Mouse (Mus musculus): ENCODE data around the gene Hist1h2ak. TPM values are rescaled to one million over a fixed set of nuclear protein-coding genes. Genes with fewer than 3 reads are reported as not detected.

The Hist1h2ak gene
- total and polyA plus RNA-seq, 3 experiments = 0.62 to 4.2 (median 1.3) TPM

DNA sequence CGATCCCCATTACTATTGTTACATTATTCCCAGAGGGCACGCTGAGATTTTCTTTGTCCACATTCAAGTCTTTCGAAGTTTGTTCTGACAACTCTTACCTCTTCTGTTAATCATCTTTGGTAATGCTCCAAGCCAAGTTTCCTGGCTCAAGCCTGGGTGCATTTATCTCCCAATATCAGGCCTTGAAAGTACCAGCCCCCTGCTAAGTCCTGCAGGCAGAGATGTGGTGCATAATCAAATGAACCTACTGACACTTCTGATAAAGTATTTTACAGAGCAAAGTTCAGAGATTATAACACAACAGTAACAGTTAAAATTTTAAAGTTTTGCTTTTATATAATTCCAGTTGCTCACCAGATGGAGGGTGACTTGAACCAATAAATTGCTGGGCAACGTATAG, 41.9 kb downstream of the Hist1h2ak start:
- WGBS = 43% methylated on average over 4 of the region's 4 CpGs
- DNase-seq = no peak
- H3K4me3 ChIP-seq = peak overlapping the region; percentile 74; the same call in 1 of the 2 replicates
- no peak overlapping the region for H3K9ac ChIP-seq (ENCODE audit: low read depth, low read length)
- no peak overlapping the region for H3K27ac ChIP-seq
- no peaks in the 10 kb centered on the region for H3K36me3 ChIP-seq (ENCODE audit: control insufficient read depth, insufficient read depth, low read length)
- no peaks in the 10 kb centered on the region for H3K79me2 ChIP-seq (replicated peaks; ENCODE audit: control insufficient read depth, insufficient read depth, low read length)
- intact Hi-C loops (cut with DNase I) = loop anchor here (1.0 to 10.0 kb wide), 8 partner anchors 23 to 1983 kb away; partner anchors contain the start of genes Hist1h1t, Hist1h4c and Hist1h4d
- TF ChIP-seq EP300 (IDR thresholded peaks at IDR 0.05; ENCODE audit: insufficient read depth, low read depth, low read length) = no peak
- TF ChIP-seq POLR2A (IDR thresholded peaks at IDR 0.05; ENCODE audit: insufficient read depth, low read depth, low read length) = no peak
- TF ChIP-seq CTCF (IDR thresholded peaks at IDR 0.05) = no peak
- no peaks in the 10 kb centered on the region for H3K4me1 ChIP-seq (ENCODE audit: control insufficient read depth, insufficient read depth, low read length)
- no peaks in the 10 kb centered on the region for H3K27me3 ChIP-seq (ENCODE audit: control insufficient read depth, insufficient read depth, low read length)

DNA sequence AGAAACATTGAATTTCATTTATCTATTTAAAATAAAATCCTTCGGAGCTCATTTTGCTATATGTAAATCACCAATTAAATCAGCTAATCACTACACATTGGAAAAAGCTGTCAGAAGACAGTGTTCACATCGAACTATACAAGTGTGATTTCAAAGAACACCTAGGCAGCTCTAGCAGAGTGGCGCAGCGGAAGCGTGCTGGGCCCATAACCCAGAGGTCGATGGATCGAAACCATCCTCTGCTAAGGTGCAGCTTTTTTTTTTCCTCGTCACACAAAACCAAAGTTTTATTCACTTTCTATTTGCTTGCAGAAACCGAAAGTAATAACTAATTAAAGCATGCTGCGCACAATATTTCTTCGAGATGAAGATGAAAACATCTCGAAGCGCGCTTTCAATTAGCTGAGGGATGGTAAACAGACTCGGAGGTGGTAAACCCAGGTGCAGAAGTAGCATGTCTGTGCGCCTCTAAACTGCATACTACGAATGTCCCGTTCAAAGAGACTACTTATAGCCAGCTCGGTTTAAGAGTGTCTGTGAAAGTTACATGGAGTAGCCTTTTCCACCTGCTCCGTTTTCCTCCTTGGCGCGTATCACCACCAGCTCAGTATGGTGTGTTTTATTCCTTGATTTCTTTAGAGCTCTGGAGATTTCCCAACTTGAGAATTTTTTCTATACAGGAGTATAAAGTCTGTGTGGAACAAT, 42.7 kb downstream of the Hist1h2ak start:
- TF ChIP-seq CTCF (IDR thresholded peaks at IDR 0.05) (no peak), EP300 (IDR thresholded peaks at IDR 0.05; ENCODE audit: insufficient read depth, low read depth, low read length) (peak; percentile 76; the same call in 1 of the 2 replicates), POLR2A (IDR thresholded peaks at IDR 0.05; ENCODE audit: insufficient read depth, low read depth, low read length) (no peak)
- peak overlapping the region; percentile 1; the same call in 1 of the 2 replicates for H3K27ac ChIP-seq
- 5% methylated on average over 22 of the region's 22 CpGs for WGBS

DNA sequence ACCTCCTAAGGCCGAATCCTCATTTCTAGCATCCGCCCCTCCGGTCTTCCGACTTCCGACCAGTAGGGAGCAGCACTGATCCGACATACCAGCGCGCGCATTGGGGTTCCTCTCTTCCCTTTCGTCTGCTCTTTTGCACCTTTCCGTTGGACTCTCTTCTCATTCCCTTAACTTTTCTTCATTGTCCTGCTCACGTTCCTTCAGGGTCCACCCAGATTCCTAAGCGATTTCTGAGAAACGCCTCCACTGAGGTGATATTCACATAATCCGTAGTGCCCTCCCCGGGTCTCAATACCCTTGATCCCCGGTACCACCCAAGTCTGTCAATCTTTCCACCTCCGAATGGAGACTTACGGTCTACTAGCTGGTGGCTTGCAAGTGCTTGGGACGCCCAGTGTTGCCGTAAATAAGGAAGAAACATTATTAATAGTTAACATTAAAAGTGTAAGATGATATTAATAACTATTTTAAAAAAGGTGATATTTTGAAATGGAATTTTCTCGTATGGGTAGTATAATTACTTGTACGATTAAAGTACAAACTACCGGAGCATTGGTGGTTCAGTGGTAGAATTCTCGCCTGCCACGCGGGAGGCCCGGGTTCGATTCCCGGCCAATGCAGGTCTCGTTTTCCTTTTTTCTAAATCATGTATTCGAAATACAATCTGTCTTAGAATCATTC, 43.5 kb downstream of the Hist1h2ak start:
- intact Hi-C loops (cut with DNase I) = loop anchor here (2.0 to 10.0 kb wide), 7 partner anchors 205 to 1985 kb away; partner anchors contain the start of genes Hist1h1t, Hist1h4c and Hist1h4d
- no peaks in the 10 kb centered on the region for H3K4me1 ChIP-seq (ENCODE audit: control insufficient read depth, insufficient read depth, low read length)
- H3K4me3 ChIP-seq = peak overlapping the region; percentile 74
- no peaks in the 10 kb centered on the region for H3K36me3 ChIP-seq (ENCODE audit: control insufficient read depth, insufficient read depth, low read length)
- under 1% methylated on average over 32 of the region's 32 CpGs for WGBS
- DNase-seq = peak; percentile 89 to 90
- TF ChIP-seq CTCF (IDR thresholded peaks at IDR 0.05) (peak; percentile 96; the same call in 1 of the 2 replicates), POLR2A (IDR thresholded peaks at IDR 0.05; ENCODE audit: insufficient read depth, low read depth, low read length) (peak; percentile 49), EP300 (IDR thresholded peaks at IDR 0.05; ENCODE audit: insufficient read depth, low read depth, low read length) (0 out of 2 replicates have a peak, but pooled peaks have one; percentile 49)
- peak overlapping the region; percentile 78 for H3K27ac ChIP-seq
- H3K9ac ChIP-seq (ENCODE audit: low read depth, low read length) = peak overlapping the region; percentile 85
- no peaks in the 10 kb centered on the region for H3K79me2 ChIP-seq (replicated peaks; ENCODE audit: control insufficient read depth, insufficient read depth, low read length)
- H3K27me3 ChIP-seq (ENCODE audit: control insufficient read depth, insufficient read depth, low read length) = no peaks in the 10 kb centered on the region

More for the DNA sequence above, 42.7 kb downstream of the Hist1h2ak start:
- Histone ChIP-seq H3K4me3 (peak overlapping the region; percentile 74), H3K4me1 (ENCODE audit: control insufficient read depth, insufficient read depth, low read length) (no peaks in the 10 kb centered on the region), H3K27me3 (ENCODE audit: control insufficient read depth, insufficient read depth, low read length) (no peaks in the 10 kb centered on the region), H3K9ac (ENCODE audit: low read depth, low read length) (peak overlapping the region; percentile 50), H3K79me2 (replicated peaks; ENCODE audit: control insufficient read depth, insufficient read depth, low read length) (no peaks in the 10 kb centered on the region), H3K36me3 (ENCODE audit: control insufficient read depth, insufficient read depth, low read length) (no peaks in the 10 kb centered on the region)
- DNase-seq = peak; percentile 79 to 84
- intact Hi-C loops (cut with DNase I) = loop anchor here (1.0 to 10.0 kb wide), 8 partner anchors 23 to 1984 kb away; partner anchors contain the start of genes Hist1h1t, Hist1h4c and Hist1h4d

DNA sequence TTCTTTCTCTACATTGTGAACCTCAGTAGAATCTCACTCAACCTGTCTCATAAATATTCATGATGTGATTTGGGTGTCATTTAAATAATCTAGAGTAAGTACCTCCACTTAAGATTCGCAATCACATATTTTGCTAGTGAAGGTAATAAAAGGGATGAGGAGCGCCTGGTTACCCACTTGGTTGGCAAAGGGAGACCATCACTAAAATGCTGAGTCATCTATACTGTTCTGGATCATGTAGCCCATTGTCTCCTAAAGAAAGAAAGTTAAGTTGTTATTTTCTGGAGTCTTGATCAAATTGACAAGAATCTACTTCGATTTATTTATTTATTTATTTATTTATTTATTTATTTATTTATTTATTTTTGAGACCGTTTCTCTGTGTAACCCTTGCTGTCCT, 47.0 kb downstream of the Hist1h2ak start:
- intact Hi-C loops (cut with DNase I) = no loop called here
- Histone ChIP-seq H3K4me1 (ENCODE audit: control insufficient read depth, insufficient read depth, low read length) (no peaks in the 10 kb centered on the region), H3K4me3 (no peak overlapping the region), H3K27me3 (ENCODE audit: control insufficient read depth, insufficient read depth, low read length) (no peaks in the 10 kb centered on the region), H3K79me2 (replicated peaks; ENCODE audit: control insufficient read depth, insufficient read depth, low read length) (no peaks in the 10 kb centered on the region), H3K9ac (ENCODE audit: low read depth, low read length) (no peak overlapping the region), H3K36me3 (ENCODE audit: control insufficient read depth, insufficient read depth, low read length) (no peaks in the 10 kb centered on the region), H3K27ac (no peak overlapping the region)
- TF ChIP-seq EP300 (IDR thresholded peaks at IDR 0.05; ENCODE audit: insufficient read depth, low read depth, low read length) = no peak
- TF ChIP-seq CTCF (IDR thresholded peaks at IDR 0.05) = no peak
- no peak for TF ChIP-seq POLR2A (IDR thresholded peaks at IDR 0.05; ENCODE audit: insufficient read depth, low read depth, low read length)
- 64% methylated on average over 4 of the region's 4 CpGs for WGBS
- no peak for DNase-seq

Small RNA genes within 50 kb of the gene (microRNA-seq; reads per million reads assigned to microRNA genes)
- gene Gm44346 (0 reads per million in 2 experiments), gene Gm44357 (0 reads per million in 2 experiments), gene Gm44367 (0 reads per million in 2 experiments), gene Gm44454 (0 reads per million in 2 experiments)

Other genes starting within 250 kb of the Hist1h2ak start
- gene Zkscan8, start 222.7 kb downstream of the Hist1h2ak start, total RNA-seq (2021) = 10 to 100 TPM in 1 of 2 experiments, 1 to 10 TPM in 1; 9.1 to 12.3 TPM
- gene Zkscan8, start 222.7 kb downstream of the Hist1h2ak start, polyA plus RNA-seq (2012; rRNA removed) = 2.8 and 6.3 TPM in 2 replicates
- not detected for gene Olfr1366, start 211.0 kb downstream of the Hist1h2ak start, total RNA-seq (2021)
- gene Olfr1366, start 211.0 kb downstream of the Hist1h2ak start, polyA plus RNA-seq (2012; rRNA removed) = not detected in 2 replicates
- not detected for gene Olfr1535, start 193.9 kb downstream of the Hist1h2ak start, total RNA-seq (2021)
- not detected in 2 replicates for gene Olfr1535, start 193.9 kb downstream of the Hist1h2ak start, polyA plus RNA-seq (2012; rRNA removed)
- gene Olfr1364, start 172.1 kb downstream of the Hist1h2ak start, total RNA-seq (2021) = not detected
- gene Olfr1364, start 172.1 kb downstream of the Hist1h2ak start, polyA plus RNA-seq (2012; rRNA removed) = not detected in 2 replicates
- gene Olfr1362, start 139.8 kb downstream of the Hist1h2ak start, total RNA-seq (2021) = not detected
- gene Olfr1362, start 139.8 kb downstream of the Hist1h2ak start, polyA plus RNA-seq (2012; rRNA removed) = not detected in 2 replicates
- gene Olfr11, start 111.3 kb downstream of the Hist1h2ak start, total RNA-seq (2021) = not detected
- not detected in 2 replicates for gene Olfr11, start 111.3 kb downstream of the Hist1h2ak start, polyA plus RNA-seq (2012; rRNA removed)
- not detected for gene Olfr1361, start 90.4 kb downstream of the Hist1h2ak start, total RNA-seq (2021)
- gene Olfr1361, start 90.4 kb downstream of the Hist1h2ak start, polyA plus RNA-seq (2012; rRNA removed) = not detected in 2 replicates
- not detected for gene Olfr1360, start 76.4 kb downstream of the Hist1h2ak start, total RNA-seq (2021)
- not detected in 2 replicates for gene Olfr1360, start 76.4 kb downstream of the Hist1h2ak start, polyA plus RNA-seq (2012; rRNA removed)
- gene Olfr1359, start 55.7 kb downstream of the Hist1h2ak start, total RNA-seq (2021) = not detected
- gene Olfr1359, start 55.7 kb downstream of the Hist1h2ak start, polyA plus RNA-seq (2012; rRNA removed) = not detected in 2 replicates
- gene Hist1h2bl, start 37.7 kb downstream of the Hist1h2ak start, total RNA-seq (2021) = 10 to 100 TPM; 10.5 to 12.9 TPM
- gene Hist1h2bl, start 37.7 kb downstream of the Hist1h2ak start, polyA plus RNA-seq (2012; rRNA removed) = not detected in 2 replicates
- gene Hist1h2ai, start 37.4 kb downstream of the Hist1h2ak start, total RNA-seq (2021) = 1 to 10 TPM; 3.5 to 9.1 TPM
- 1.6 TPM in 1 of 2 replicates, not detected in the other for gene Hist1h2ai, start 37.4 kb downstream of the Hist1h2ak start, polyA plus RNA-seq (2012; rRNA removed)
- gene Hist1h3h, start 36.2 kb downstream of the Hist1h2ak start, total RNA-seq (2021) = 1 to 10 TPM; 5.5 to 9.1 TPM
- not detected in 2 replicates for gene Hist1h3h, start 36.2 kb downstream of the Hist1h2ak start, polyA plus RNA-seq (2012; rRNA removed)
- 1 to 10 TPM in 1 of 2 experiments, under 1 TPM in 1; 0.78 to 2.8 TPM for gene Hist1h2bm, start 31.8 kb downstream of the Hist1h2ak start, total RNA-seq (2021)
- 0.27 TPM in 1 of 2 replicates, not detected in the other for gene Hist1h2bm, start 31.8 kb downstream of the Hist1h2ak start, polyA plus RNA-seq (2012; rRNA removed)
- 1 to 10 TPM; 1.8 to 3.2 TPM for gene Hist1h4j, start 18.8 kb downstream of the Hist1h2ak start, total RNA-seq (2021)
- 0.73 TPM in 1 of 2 replicates, not detected in the other for gene Hist1h4j, start 18.8 kb downstream of the Hist1h2ak start, polyA plus RNA-seq (2012; rRNA removed)
- 10 to 100 TPM; 24.6 to 31.5 TPM for gene Hist1h4k, start 3.3 kb downstream of the Hist1h2ak start, total RNA-seq (2021)
- gene Hist1h4k, start 3.3 kb downstream of the Hist1h2ak start, polyA plus RNA-seq (2012; rRNA removed) = 4.9 TPM in 1 of 2 replicates, not detected in the other
- 1 to 10 TPM; 2.6 to 6.9 TPM for gene Hist1h2bn, start 296 bp upstream of the Hist1h2ak start, total RNA-seq (2021)
- 1.6 and 1.9 TPM in 2 replicates for gene Hist1h2bn, start 296 bp upstream of the Hist1h2ak start, polyA plus RNA-seq (2012; rRNA removed)
- 1 to 10 TPM; 2.3 to 2.5 TPM for gene Hist1h1b, start 26.8 kb upstream of the Hist1h2ak start, total RNA-seq (2021)
- not detected in 2 replicates for gene Hist1h1b, start 26.8 kb upstream of the Hist1h2ak start, polyA plus RNA-seq (2012; rRNA removed)
- gene Hist1h3i, start 29.5 kb upstream of the Hist1h2ak start, total RNA-seq (2021) = 10 to 100 TPM in 1 of 2 experiments, 1 to 10 TPM in 1; 9.1 to 13.1 TPM
- gene Hist1h3i, start 29.5 kb upstream of the Hist1h2ak start, polyA plus RNA-seq (2012; rRNA removed) = 1.1 and 1.7 TPM in 2 replicates
- not detected for gene Hist1h2an, start 33.4 kb upstream of the Hist1h2ak start, total RNA-seq (2021)
- not detected in 2 replicates for gene Hist1h2an, start 33.4 kb upstream of the Hist1h2ak start, polyA plus RNA-seq (2012; rRNA removed)
- gene Hist1h2bp, start 33.6 kb upstream of the Hist1h2ak start, total RNA-seq (2021) = 1 to 10 TPM; 1.9 to 2.3 TPM
- not detected in 2 replicates for gene Hist1h2bp, start 33.6 kb upstream of the Hist1h2ak start, polyA plus RNA-seq (2012; rRNA removed)
- gene Hist1h2bq, start 56.4 kb upstream of the Hist1h2ak start, total RNA-seq (2021) = 10 to 100 TPM; 24.4 to 26.4 TPM
- 3.5 and 12.7 TPM in 2 replicates for gene Hist1h2bq, start 56.4 kb upstream of the Hist1h2ak start, polyA plus RNA-seq (2012; rRNA removed)
- gene Hist1h2ao, start 56.6 kb upstream of the Hist1h2ak start, total RNA-seq (2021) = 1 to 10 TPM in 1 of 2 experiments, not detected in 1; 7.1 TPM
- not detected in 2 replicates for gene Hist1h2ao, start 56.6 kb upstream of the Hist1h2ak start, polyA plus RNA-seq (2012; rRNA removed)
- 10 to 100 TPM; 42.6 to 56.8 TPM for gene Hist1h4m, start 57.9 kb upstream of the Hist1h2ak start, total RNA-seq (2021)
- 1.6 TPM in 1 of 2 replicates, not detected in the other for gene Hist1h4m, start 57.9 kb upstream of the Hist1h2ak start, polyA plus RNA-seq (2012; rRNA removed)
- gene Hist1h4n, start 78.4 kb upstream of the Hist1h2ak start, total RNA-seq (2021) = 1 to 10 TPM; 3.7 to 4.9 TPM
- gene Hist1h4n, start 78.4 kb upstream of the Hist1h2ak start, polyA plus RNA-seq (2012; rRNA removed) = 1.7 and 4.4 TPM in 2 replicates
- 1 to 10 TPM; 2.8 to 9.6 TPM for gene Hist1h2ap, start 79.7 kb upstream of the Hist1h2ak start, total RNA-seq (2021)
- 1.1 and 3.4 TPM in 2 replicates for gene Hist1h2ap, start 79.7 kb upstream of the Hist1h2ak start, polyA plus RNA-seq (2012; rRNA removed)
- gene Hist1h2br, start 79.9 kb upstream of the Hist1h2ak start, total RNA-seq (2021) = 10 to 100 TPM; 24.3 to 26.7 TPM
- gene Hist1h2br, start 79.9 kb upstream of the Hist1h2ak start, polyA plus RNA-seq (2012; rRNA removed) = 3.5 and 12.7 TPM in 2 replicates
- gene Zfp184, start 191.3 kb upstream of the Hist1h2ak start, total RNA-seq (2021) = under 1 TPM; 0.70 to 0.73 TPM
- gene Zfp184, start 191.3 kb upstream of the Hist1h2ak start, polyA plus RNA-seq (2012; rRNA removed) = 0.35 and 0.43 TPM in 2 replicates
- gene Pom121l2, start 227.4 kb upstream of the Hist1h2ak start, total RNA-seq (2021) = not detected
- gene Pom121l2, start 227.4 kb upstream of the Hist1h2ak start, polyA plus RNA-seq (2012; rRNA removed) = 0.06 TPM in 2 replicates

Data from heart, adult 2 months (tissue).